Mouse (Mus musculus) left cerebral cortex, adult 11 months (tissue): ENCODE measurements around the gene Klk1b3.
"Not testable (repeated sequence)": the region's sequence is repeated elsewhere in the genome, so short reads cannot be mapped to it uniquely, and the experiment has no call there.

Experiments used
- DNase-seq: peaks from one replicate; pipeline ENCODE4 v3.0.0; 2022; ENCODE audit warnings: low spot score

The Klk1b3 gene

GRCm38 (mm10) chr7:44197891-44198290 lies at the start of gene Klk1b3:
Klk1b3 (plus strand) TSS chr7:44198191.
- no peak for DNase-seq

- no peak for DNase-seq
Observed at GRCm38 (mm10) chr7:44179299-44180045, 18.5 kb upstream of the Klk1b3 start.

- not testable (repeated sequence) for DNase-seq
Observed at GRCm38 (mm10) chr7:44186516-44186915, 11.5 kb upstream of the Klk1b3 start.

GRCm38 (mm10) chr7:44187936-44188335 lies 10.1 kb upstream of the Klk1b3 start, which contains the start of gene Klk1b24:
Klk1b24 (plus strand) TSS chr7:44188236.
- DNase-seq = not testable (repeated sequence)

GRCm38 (mm10) chr7:44193466-44193865 lies 4.5 kb upstream of the Klk1b3 start:
- not testable (repeated sequence) for DNase-seq

- DNase-seq = not testable (repeated sequence)
Observed at GRCm38 (mm10) chr7:44207135-44207534, 9.1 kb downstream of the Klk1b3 start, which contains the start of gene Klk1b4. Klk1b4 (plus strand) TSS chr7:44207435.

- no peak for DNase-seq
Observed at GRCm38 (mm10) chr7:44208307-44208706, 10.3 kb downstream of the Klk1b3 start.

GRCm38 (mm10) chr7:44215645-44216044 lies 17.7 kb downstream of the Klk1b3 start, which contains the start of gene Klk1b5:
Klk1b5 (plus strand) TSS chr7:44215945.
- DNase-seq = no peak

GRCm38 (mm10) chr7:44221601-44222000 lies 23.6 kb downstream of the Klk1b3 start:
- not testable (repeated sequence) for DNase-seq

- DNase-seq = not testable (repeated sequence)
Observed at GRCm38 (mm10) chr7:44222335-44222734, 24.3 kb downstream of the Klk1b3 start.

- no peak for DNase-seq
Observed at GRCm38 (mm10) chr7:44225076-44225475, 27.1 kb downstream of the Klk1b3 start, which contains the start of gene Klk1. Klk1 (plus strand) TSS chr7:44225360.

GRCm38 (mm10) chr7:44235909-44236308 lies 37.9 kb downstream of the Klk1b3 start, which contains the start of gene Gm36864:
Gm36864 (plus strand) TSS chr7:44236177.
- DNase-seq = no peak

GRCm38 (mm10) chr7:44239913-44240312 lies 41.9 kb downstream of the Klk1b3 start:
- no peak for DNase-seq

- DNase-seq = no peak
Observed at GRCm38 (mm10) chr7:44240712-44241111, 42.7 kb downstream of the Klk1b3 start.

GRCm38 (mm10) chr7:44241163-44241562 lies 43.2 kb downstream of the Klk1b3 start:
- no peak for DNase-seq

GRCm38 (mm10) chr7:44244080-44244479 lies 46.1 kb downstream of the Klk1b3 start:
- no peak for DNase-seq

- DNase-seq = peak; percentile 87
Observed at GRCm38 (mm10) chr7:44246055-44246983, 48.3 kb downstream of the Klk1b3 start, which contains the start of the genes 1700028J19Rik and 2410002F23Rik. 1700028J19Rik (minus strand) TSS chr7:44246695. 2410002F23Rik (plus strand) TSS chr7:44246722.

GRCm38 (mm10) chr7:44246984-44247470 lies 49.0 kb downstream of the Klk1b3 start:
- DNase-seq = peak; percentile 33

- no peak for DNase-seq
Observed at GRCm38 (mm10) chr7:44247971-44248370, 50.0 kb downstream of the Klk1b3 start.

GRCm38 (mm10) chr7:44249248-44249647 lies 51.3 kb downstream of the Klk1b3 start:
- no peak for DNase-seq

GRCm38 (mm10) chr7:44250732-44251275 lies 52.8 kb downstream of the Klk1b3 start:
- DNase-seq = not testable (repeated sequence)
